Mouse (Mus musculus) midbrain, embryonic 11.5 days (tissue): ENCODE results near the gene Zbtb7a. TPM values are rescaled to one million over a fixed set of nuclear protein-coding genes. Genes with fewer than 3 reads are reported as not detected.

Source experiments
- ATAC-seq: fragments of 200-750 bp; cut with Nextera tagmentation; 2 replicates; pipeline ENCODE4 v1.8.0; 2017; ENCODE audit warnings: moderate TSS enrichment, moderate library complexity; ENCODE audit not compliant: low FRiP score
- DNase-seq: peaks from one replicate; pipeline ENCODE4 v3.0.0; 2015; ENCODE audit warnings: low spot score; ENCODE audit errors: missing footprints
- H3K27ac ChIP-seq: fragments of 300-500 bp; sonication (generic); 2 replicates; pipeline ENCODE4 v1.5.1; 2014; ENCODE audit warnings: low read depth, low read length
- H3K27me3 ChIP-seq: fragments of 300-500 bp; sonication (generic); 2 replicates; pipeline ENCODE4 v1.6.1; 2014; ENCODE audit warnings: mild to moderate bottlenecking, low read length, moderate library complexity, mixed read lengths; ENCODE audit not compliant: control insufficient read depth, insufficient read depth
- H3K36me3 ChIP-seq: fragments of 300-500 bp; sonication (generic); 2 replicates; pipeline ENCODE4 v1.6.1; 2014; ENCODE audit warnings: mild to moderate bottlenecking, low read length, moderate library complexity, mixed read lengths; ENCODE audit not compliant: control insufficient read depth, insufficient read depth
- H3K4me1 ChIP-seq: fragments of 300-500 bp; sonication (generic); 2 replicates; pipeline ENCODE4 v1.6.1; 2014; ENCODE audit warnings: low read length; ENCODE audit not compliant: control insufficient read depth, insufficient read depth
- H3K4me2 ChIP-seq: fragments of 300-500 bp; sonication (generic); 2 replicates; pipeline ENCODE4 v1.6.1; 2014; ENCODE audit warnings: mild to moderate bottlenecking, moderate library complexity
- H3K4me3 ChIP-seq: fragments of 300-500 bp; sonication (generic); 2 replicates; pipeline ENCODE4 v1.5.1; 2014; ENCODE audit warnings: low read depth, low read length
- H3K9ac ChIP-seq: fragments of 300-500 bp; sonication (generic); 2 replicates; pipeline ENCODE4 v1.6.1; 2014; ENCODE audit warnings: low read length
- H3K9me3 ChIP-seq: fragments of 300-500 bp; sonication (generic); 2 replicates; pipeline ENCODE4 v1.6.1; 2016; ENCODE audit warnings: low read length; ENCODE audit not compliant: control insufficient read depth
- WGBS: fragments of 180-500 bp; shearing (Covaris S2); extraction: QIAGEN DNeasy Blood & Tissue Kit; methylation state at CpG from one replicate; pipeline ENCODE4 v1.1.7; 2014; 5-methylcytosine and 5-hydroxymethylcytosine counted together
- polyA plus RNA-seq: library from polyadenylated mRNA; unstranded; fragments of >200 nt; fragmentation: Nextera tagmentation; extraction: Ambion mirVana; gene quantifications from 2 replicates; pipeline ENCODE4 v1.2.1, GENCODE M21; 2014

The Zbtb7a gene
- 5.3 and 5.6 TPM in 2 replicates for polyA plus RNA-seq

DNA sequence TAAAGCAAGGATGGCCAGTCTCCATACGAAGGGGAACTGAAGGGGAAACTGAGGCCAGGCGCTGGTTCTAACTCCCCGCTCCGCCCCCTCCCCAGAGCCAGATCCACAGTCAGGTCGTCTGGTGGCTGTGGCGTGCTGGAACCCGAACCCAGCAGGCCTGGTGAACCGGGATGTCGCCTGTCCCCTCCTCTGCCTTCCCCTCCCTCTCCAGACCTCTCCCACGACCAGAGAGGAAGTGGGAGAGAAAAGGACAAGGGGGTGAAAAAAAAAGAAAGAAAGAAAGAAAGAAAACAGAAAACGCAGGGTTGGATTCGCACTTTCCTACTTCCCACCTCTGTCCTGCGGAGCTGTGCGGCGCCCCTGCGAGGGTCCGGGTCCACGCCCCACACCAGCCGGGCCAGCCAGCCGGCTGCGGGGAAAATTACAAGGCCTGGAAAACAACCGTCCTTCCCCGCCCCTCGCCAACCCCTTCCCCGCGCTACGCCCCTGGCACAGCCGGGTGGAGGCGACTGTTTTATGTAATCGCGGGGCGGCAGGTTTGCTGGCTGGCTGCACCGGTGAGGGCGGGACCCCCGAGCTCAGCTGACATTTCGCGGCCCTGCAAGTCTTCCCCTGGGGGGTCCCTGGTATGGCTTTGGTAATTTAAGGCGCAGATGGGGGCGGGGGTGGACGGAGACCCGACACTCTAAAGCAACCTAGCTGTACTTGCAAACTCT lies at the start of gene Zbtb7a:
TSS of gene Zbtb7a (plus strand) at position 255 of the 716 bp plus-strand sequence.
- H3K27me3 ChIP-seq, result peaks cover 32% of the 10 kb centered on the region
- peak within 1 kb of the TSS; percentile 78 for H3K4me3 ChIP-seq
- peak within 1 kb of the TSS; percentile 89 for H3K9ac ChIP-seq
- H3K36me3 ChIP-seq, result no peaks in the 10 kb centered on the region
- peak within 1 kb of the TSS; percentile 98 for H3K4me2 ChIP-seq
- ATAC-seq, result no peak
- WGBS, result 2% methylated on average over 41 of the region's 41 CpGs
- no peaks in the 10 kb centered on the region for H3K9me3 ChIP-seq
- DNase-seq, result peak; percentile 92
- H3K27ac ChIP-seq, result peak within 1 kb of the TSS; percentile 86; the same call in 1 of the 2 replicates
- H3K4me1 ChIP-seq, result peaks cover 28% of the 10 kb centered on the region

DNA sequence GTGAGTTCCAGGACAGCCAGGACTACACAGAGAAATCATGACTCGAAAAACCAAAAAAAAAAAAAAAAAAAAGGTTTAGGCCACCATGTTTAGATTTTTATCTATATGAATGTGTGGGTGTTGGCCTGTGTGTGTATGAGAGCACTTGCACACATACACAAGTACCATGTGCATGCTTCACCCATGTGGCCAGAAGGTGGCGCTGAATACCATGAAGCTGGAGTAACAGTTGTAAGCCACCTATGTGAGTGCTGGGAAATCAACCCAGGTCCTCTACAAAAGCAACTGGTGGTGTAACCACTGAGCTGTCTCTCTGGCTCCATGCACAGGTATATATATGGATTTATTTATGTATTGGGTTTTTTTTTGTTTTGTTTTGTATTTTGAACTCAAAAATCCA lies 48.0 kb upstream of the Zbtb7a start:
- 49% methylated on average over 2 of the region's 2 CpGs for WGBS
- Histone ChIP-seq H3K36me3 (no peaks in the 10 kb centered on the region), H3K27ac (no peak overlapping the region), H3K4me1 (peaks cover 3% of the 10 kb centered on the region; the same call in 1 of the 2 replicates), H3K9me3 (no peaks in the 10 kb centered on the region), H3K4me3 (no peak overlapping the region), H3K9ac (no peak overlapping the region), H3K4me2 (no peak overlapping the region), H3K27me3 (no peaks in the 10 kb centered on the region)
- DNase-seq (no peak), ATAC-seq (no peak)

DNA sequence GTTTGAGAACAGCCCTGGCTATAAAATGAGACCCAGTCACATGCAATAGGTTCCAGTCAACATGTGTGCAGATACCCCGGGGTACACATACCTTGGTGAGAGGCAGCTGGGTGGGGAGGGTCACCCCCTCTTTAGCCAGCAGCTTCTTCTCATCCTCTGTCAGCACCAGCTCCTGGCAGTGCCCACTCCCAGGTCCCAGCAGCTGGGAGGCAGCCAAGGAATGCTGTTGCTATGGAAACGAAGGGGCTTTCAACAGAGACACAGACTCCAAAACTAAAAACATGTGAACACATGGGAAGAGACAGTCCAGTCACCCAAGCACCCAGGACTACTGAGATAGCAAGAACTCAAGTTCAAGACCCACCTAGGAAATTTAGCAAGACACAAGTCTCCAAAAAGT lies 45.8 kb upstream of the Zbtb7a start:
- DNase-seq, result no peak
- Histone ChIP-seq H3K27me3 (no peaks in the 10 kb centered on the region), H3K9ac (no peak overlapping the region), H3K4me2 (no peak overlapping the region), H3K4me1 (peaks cover 3% of the 10 kb centered on the region; the same call in 1 of the 2 replicates), H3K4me3 (no peak overlapping the region), H3K9me3 (no peaks in the 10 kb centered on the region), H3K27ac (no peak overlapping the region), H3K36me3 (no peaks in the 10 kb centered on the region)
- 0 out of 2 replicates have a peak, but pooled peaks have one; percentile 23 for ATAC-seq
- WGBS, result 63% methylated on average over 2 of the region's 2 CpGs

DNA sequence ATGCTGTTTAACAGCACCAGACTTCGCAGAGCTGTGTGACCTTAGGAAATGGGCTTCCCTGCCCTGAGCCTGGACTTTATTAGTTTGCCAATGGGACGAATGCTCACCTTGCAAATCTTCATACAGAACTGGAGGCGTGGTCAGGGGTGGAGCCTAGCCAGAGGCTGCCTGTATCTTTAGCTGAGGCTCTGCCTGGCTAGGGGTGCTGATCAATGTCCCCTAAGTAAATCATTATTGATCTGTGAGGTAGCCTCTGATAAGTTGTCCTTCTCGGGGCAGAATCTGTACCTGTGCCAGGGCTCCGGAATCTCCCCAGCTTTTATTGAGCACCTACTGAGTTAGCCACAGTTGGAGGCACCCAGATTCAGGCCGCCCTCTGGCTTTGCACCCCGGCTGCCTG lies 44.4 kb upstream of the Zbtb7a start:
- WGBS, result 78% methylated on average over 7 of the region's 7 CpGs
- ATAC-seq, result no peak

DNA sequence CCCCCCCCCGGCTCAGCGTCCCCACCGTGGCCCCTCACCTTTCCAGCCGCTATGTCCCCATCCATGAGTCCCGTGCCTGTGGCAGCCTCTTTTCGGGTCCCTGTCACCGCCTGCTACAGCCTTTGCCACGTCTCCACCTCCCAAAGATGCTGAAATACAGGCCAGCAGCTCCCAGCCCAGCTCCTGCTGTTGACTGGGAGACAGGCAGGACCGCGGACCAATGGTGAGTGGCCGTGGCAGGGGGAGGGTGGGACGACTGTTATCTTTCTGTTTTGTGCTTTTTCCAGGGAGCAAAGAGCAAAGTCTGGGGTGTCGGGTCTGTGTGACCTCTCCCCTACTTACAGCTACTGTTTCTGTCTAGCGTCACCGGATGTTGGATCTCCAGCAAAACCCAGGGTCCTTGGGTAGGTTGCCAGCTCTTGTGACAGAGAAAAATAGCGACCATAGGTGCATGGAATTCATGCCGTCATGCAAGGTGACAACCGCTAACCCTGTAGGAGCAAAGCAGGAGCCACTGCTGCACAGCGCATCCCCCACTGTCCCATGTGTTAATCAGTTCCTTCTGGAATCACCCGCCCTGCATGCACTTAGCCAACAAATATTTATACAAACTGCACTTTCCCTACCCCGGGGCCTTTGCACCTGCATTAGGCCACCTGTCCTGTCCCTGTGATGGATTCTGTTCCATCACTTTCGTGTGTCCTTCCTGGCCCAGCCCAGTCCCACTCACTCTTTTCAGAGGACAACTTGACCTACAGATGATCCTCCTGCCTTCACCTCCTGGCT lies 42.4 kb upstream of the Zbtb7a start:
- DNase-seq (no peak), ATAC-seq (no peak)
- Histone ChIP-seq H3K27me3 (no peaks in the 10 kb centered on the region), H3K4me3 (no peak overlapping the region), H3K9me3 (no peaks in the 10 kb centered on the region), H3K9ac (no peak overlapping the region), H3K36me3 (no peaks in the 10 kb centered on the region), H3K4me1 (peaks cover 3% of the 10 kb centered on the region; the same call in 1 of the 2 replicates), H3K4me2 (no peak overlapping the region), H3K27ac (no peak overlapping the region)
- 67% methylated on average over 22 of the region's 22 CpGs for WGBS

More for the DNA sequence above, 44.4 kb upstream of the Zbtb7a start:
- Histone ChIP-seq H3K9ac (no peak overlapping the region), H3K36me3 (no peaks in the 10 kb centered on the region), H3K9me3 (no peaks in the 10 kb centered on the region), H3K4me1 (peaks cover 3% of the 10 kb centered on the region; the same call in 1 of the 2 replicates), H3K4me2 (no peak overlapping the region), H3K4me3 (no peak overlapping the region), H3K27me3 (no peaks in the 10 kb centered on the region), H3K27ac (no peak overlapping the region)
- DNase-seq, result no peak

DNA sequence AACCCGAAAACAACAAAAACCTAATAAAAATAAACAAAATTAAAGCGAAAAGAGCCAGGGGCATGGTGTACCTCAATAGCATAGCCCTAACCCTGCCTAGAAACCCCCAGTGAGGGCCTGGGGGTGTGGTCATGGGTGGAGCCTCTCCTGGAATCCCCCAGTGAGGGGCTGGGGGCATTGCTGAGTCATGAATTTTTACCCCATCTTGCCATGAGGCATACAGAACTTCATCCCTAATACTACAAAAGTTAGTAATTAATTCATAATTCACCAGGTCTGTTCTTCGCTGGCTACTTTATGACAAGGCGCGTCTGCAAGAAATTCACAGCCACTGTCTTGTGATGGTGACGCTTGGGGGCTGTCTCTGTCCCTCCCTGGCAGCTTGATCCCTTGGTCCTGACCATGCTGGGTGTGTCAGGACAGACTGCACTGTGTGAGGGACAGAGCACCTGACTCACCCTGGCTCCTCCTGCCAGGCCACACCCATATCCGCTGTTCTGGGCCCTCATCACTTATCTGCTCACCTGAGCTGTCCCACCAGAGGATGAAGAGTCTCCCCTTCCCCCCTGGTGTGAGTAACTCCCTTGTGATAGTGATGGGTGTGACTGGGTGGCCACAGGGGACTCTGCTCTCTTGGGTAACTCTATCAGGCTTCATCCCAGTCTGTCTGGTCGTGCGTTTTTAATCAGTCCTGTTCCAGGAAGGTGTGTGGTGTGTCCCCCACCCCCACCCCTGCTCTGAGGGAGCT lies 39.9 kb upstream of the Zbtb7a start:
- no peak overlapping the region for H3K4me2 ChIP-seq
- H3K4me3 ChIP-seq, result no peak overlapping the region
- no peaks in the 10 kb centered on the region for H3K27me3 ChIP-seq
- H3K4me1 ChIP-seq, result no peaks in the 10 kb centered on the region
- no peaks in the 10 kb centered on the region for H3K36me3 ChIP-seq
- no peak overlapping the region for H3K27ac ChIP-seq
- H3K9ac ChIP-seq, result no peak overlapping the region
- H3K9me3 ChIP-seq, result no peaks in the 10 kb centered on the region
- DNase-seq (no peak), ATAC-seq (no peak)
- WGBS, result 57% methylated on average over 9 of the region's 9 CpGs

DNA sequence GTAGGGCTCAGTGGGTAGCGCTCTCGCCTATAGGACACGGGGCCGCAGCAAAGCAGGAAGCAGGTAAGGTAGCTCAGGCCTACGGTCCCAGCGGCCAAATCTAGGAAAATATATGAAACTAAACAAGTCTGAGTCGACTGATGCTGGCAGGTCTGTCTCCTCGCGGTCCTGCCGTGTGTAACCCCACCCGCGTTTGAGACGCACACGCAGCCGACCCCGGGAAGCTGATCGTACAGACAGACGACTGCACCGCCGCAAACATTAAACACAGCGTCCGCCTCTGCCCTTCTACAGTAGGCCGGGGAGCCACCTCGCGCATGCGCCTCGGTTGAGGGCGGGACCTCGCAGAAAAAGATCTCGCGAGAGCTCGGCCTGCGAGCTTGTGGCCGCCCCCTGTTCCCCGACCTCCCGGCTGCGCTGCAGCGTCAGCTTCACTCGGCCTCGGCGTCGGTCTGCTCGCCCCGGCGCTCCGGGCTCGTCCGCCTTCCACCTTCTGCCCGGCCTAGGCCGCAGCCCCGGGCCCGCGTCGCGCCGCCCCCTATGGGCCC lies 29.4 kb upstream of the Zbtb7a start, which contains the start of gene Map2k2:
TSS of gene Map2k2 (plus strand) at position 351 of the 548 bp plus-strand sequence.
- Histone ChIP-seq H3K27me3 (no peaks in the 10 kb centered on the region), H3K4me2 (peak within 1 kb of the TSS; percentile 81), H3K4me3 (peak within 1 kb of the TSS; percentile 90), H3K9me3 (no peaks in the 10 kb centered on the region), H3K4me1 (peaks cover 16% of the 10 kb centered on the region), H3K27ac (peak within 1 kb of the TSS; percentile 99), H3K9ac (peak within 1 kb of the TSS; percentile 99), H3K36me3 (peaks cover 18% of the 10 kb centered on the region)
- under 1% methylated on average over 56 of the region's 56 CpGs for WGBS
- DNase-seq (peak; percentile 100), ATAC-seq (peak; percentile 92)

DNA sequence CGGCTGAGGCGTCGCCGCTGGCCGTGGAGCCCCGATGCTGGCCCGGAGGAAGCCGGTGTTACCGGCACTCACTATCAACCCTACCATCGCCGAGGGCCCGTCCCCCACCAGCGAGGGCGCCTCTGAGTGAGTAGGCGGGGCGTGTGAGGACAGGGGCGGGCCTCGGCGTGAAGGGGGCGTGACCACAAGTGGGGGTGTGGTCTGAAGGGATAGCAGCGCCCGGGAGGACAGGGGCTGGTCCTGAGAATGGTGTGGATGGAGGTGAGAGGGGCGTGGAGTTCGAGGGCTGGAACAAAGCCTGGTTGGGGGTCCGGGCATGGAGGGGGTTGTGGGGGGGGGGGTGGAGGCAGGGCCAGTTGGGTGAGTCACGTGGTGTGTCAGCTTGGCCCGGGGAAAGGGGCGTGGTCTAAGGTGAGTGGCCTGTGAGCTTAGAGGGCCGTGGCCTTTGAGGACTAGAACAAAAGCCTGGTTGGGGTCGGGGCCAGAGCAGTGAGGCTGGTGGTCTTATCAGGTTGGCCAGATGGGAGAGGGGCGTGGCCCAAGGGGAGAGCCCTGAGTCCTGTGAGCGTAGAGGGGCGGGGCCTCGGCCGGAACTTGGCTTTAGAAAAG lies 28.8 kb upstream of the Zbtb7a start:
- Histone ChIP-seq H3K4me3 (peak overlapping the region; percentile 90), H3K36me3 (peaks cover 19% of the 10 kb centered on the region), H3K9me3 (no peaks in the 10 kb centered on the region), H3K4me1 (peaks cover 16% of the 10 kb centered on the region), H3K4me2 (peak overlapping the region; percentile 81), H3K27ac (peak overlapping the region; percentile 99), H3K27me3 (no peaks in the 10 kb centered on the region), H3K9ac (peak overlapping the region; percentile 99)
- ATAC-seq (peak; percentile 92), DNase-seq (peak; percentile 99)
- WGBS, result under 1% methylated on average over 34 of the region's 35 CpGs
